Mouse (Mus musculus): Measurements from ENCODE around the gene Spem2. TPM values are rescaled to one million over a fixed set of nuclear protein-coding genes. Genes with fewer than 3 reads are reported as not detected.

Gene Spem2
- total and polyA plus RNA-seq, 3 experiments: not detected

DNA sequence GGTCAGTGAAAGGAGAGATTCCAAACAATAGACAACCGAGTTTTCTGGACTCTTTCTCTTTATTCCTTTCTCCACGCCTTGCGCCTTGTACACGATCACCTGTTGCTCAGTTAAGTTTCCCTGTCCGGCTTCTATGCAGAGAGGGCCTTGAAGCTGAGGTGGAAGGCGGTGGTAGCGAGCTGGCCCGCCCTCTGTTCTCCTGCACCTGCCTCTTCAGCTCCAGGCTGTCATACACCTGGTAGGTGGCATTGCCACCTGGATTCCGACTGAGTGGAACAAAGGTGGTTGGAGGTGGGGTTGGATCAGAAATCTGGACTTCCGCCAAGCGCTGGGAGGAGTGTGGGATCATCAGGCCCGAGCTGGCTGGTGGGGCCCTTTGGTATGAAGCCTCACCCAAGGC lies 1.7 kb downstream of the Spem2 start:
- peaks cover 80% of the 10 kb centered on the region for H3K27me3 ChIP-seq (replicated peaks)
- in situ Hi-C loops (cut with MboI; ENCODE audit: low pct_ligation_motif_present, low pct_unique_long_range_greater_than_20kb, low sequenced_read_pairs): no loop called here
- H3K27ac ChIP-seq (ENCODE audit: insufficient read depth, low read depth): no peak overlapping the region

DNA sequence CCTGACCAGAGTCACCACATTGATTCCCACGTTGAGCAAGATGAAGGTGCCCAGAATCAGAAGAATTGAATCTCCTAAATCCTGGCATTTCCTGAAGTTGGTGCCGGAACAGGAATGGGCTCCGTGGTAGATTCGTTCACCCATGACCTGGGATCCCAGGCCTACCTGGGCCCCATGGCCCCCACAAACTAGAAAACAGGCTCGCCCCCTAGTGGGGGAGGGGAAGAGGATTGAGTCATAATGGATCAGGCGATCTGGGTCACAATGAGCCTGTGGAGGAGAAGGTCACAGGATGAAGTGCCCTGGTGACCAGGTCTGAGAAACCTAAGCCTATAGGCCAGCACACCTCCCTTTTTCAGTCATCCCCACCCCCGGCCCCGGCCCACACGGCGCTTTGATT lies 3.1 kb downstream of the Spem2 start, which contains the start of gene Gm39566:
Gene Gm39566 (minus strand): TSS at position 144 of the 400 bp plus-strand sequence.
- Histone ChIP-seq H3K4me2 (ENCODE audit: insufficient read depth, low read depth, poor library complexity, severe bottlenecking) (no peak within 1 kb of the TSS), H3K36me3 (replicated peaks in 1 of 2; ENCODE audit: control insufficient read depth in 1 of 2, insufficient read depth in 1 of 2, low read length in 1 of 2) (no peaks in the 10 kb centered on the region), H3K4me1 (ENCODE audit: control insufficient read depth in 1 of 2, insufficient read depth in 2 of 2) (no peaks in the 10 kb centered on the region), H3K27me3 (replicated peaks) (peaks cover 80% of the 10 kb centered on the region), H3K27ac (ENCODE audit: insufficient read depth, low read depth) (no peak within 1 kb of the TSS), H3K9ac (ENCODE audit: insufficient read depth, low read depth) (no peak within 1 kb of the TSS), H3K4me3 (replicated peaks in 1 of 3; ENCODE audit: low read depth in 2 of 3, low read length in 2 of 3, poor library complexity in 1 of 3) (no peak within 1 kb of the TSS), H3K79me2 (replicated peaks; ENCODE audit: control insufficient read depth, extremely low read depth, insufficient read depth, poor library complexity, severe bottlenecking) (no peaks in the 10 kb centered on the region), H3K9me3 (replicated peaks; ENCODE audit: low read length) (peaks cover 9% of the 10 kb centered on the region)
- dilution Hi-C loops (cut with MboI; ENCODE audit: extremely low pct_ligation_motif_present, extremely low pct_unique_long_range_greater_than_20kb, low sequenced_read_pairs) (no loop called here), in situ Hi-C loops (cut with MboI; ENCODE audit: low pct_ligation_motif_present, low pct_unique_long_range_greater_than_20kb, low sequenced_read_pairs) (no loop called here)
- peak; percentile 29; the same call in 1 of the 2 replicates for TF ChIP-seq SMC3 (IDR thresholded peaks at IDR 0.05; ENCODE audit: low read depth, low read length)
- peak in 1 of 2 experiments; percentile 47; a peak in 2 of 4 replicates for TF ChIP-seq CTCF (conservative IDR thresholded peaks at IDR 0.05 in 1 of 2, IDR thresholded peaks at IDR 0.05 in 1 of 2; ENCODE audit: low read depth in 2 of 2, low read length in 2 of 2)
- no peak for TF ChIP-seq ELF1 (IDR thresholded peaks at IDR 0.05; ENCODE audit: low read depth, low read length)
- no peak for TF ChIP-seq USF1 (IDR thresholded peaks at IDR 0.05; ENCODE audit: low read depth, low read length)
- peak; percentile 7 for TF ChIP-seq RAD21 (IDR thresholded peaks at IDR 0.05; ENCODE audit: low read depth, low read length)
- DNase-seq (ENCODE audit: extremely low read depth): no peak

More for the DNA sequence above, 1.7 kb downstream of the Spem2 start:
- H3K4me2 ChIP-seq (ENCODE audit: insufficient read depth, low read depth, poor library complexity, severe bottlenecking): no peak overlapping the region
- no peaks in the 10 kb centered on the region for H3K79me2 ChIP-seq (replicated peaks; ENCODE audit: control insufficient read depth, extremely low read depth, insufficient read depth, poor library complexity, severe bottlenecking)
- H3K4me3 ChIP-seq (replicated peaks in 1 of 3; ENCODE audit: low read depth in 2 of 3, low read length in 2 of 3, poor library complexity in 1 of 3): no peak overlapping the region
- dilution Hi-C loops (cut with MboI; ENCODE audit: extremely low pct_ligation_motif_present, extremely low pct_unique_long_range_greater_than_20kb, low sequenced_read_pairs): no loop called here
- no peak overlapping the region for H3K9ac ChIP-seq (ENCODE audit: insufficient read depth, low read depth)
- no peaks in the 10 kb centered on the region for H3K36me3 ChIP-seq (replicated peaks in 1 of 2; ENCODE audit: control insufficient read depth in 1 of 2, insufficient read depth in 1 of 2, low read length in 1 of 2)
- no peaks in the 10 kb centered on the region for H3K4me1 ChIP-seq (ENCODE audit: control insufficient read depth in 1 of 2, insufficient read depth in 2 of 2)
- TF ChIP-seq JUN (IDR thresholded peaks at IDR 0.05; ENCODE audit: insufficient read depth, low read depth, low read length): no peak
- no peak for TF ChIP-seq E2F4 (IDR thresholded peaks at IDR 0.05; ENCODE audit: insufficient replicate concordance, low read depth, low read length)
- no peak for TF ChIP-seq POLR2AphosphoS2 (IDR thresholded peaks at IDR 0.05; ENCODE audit: low read depth, low read length)
- no peak for TF ChIP-seq EP300 (IDR thresholded peaks at IDR 0.05; ENCODE audit: low read length)
- TF ChIP-seq NELFE (IDR thresholded peaks at IDR 0.05; ENCODE audit: low read depth, low read length): no peak
- TF ChIP-seq ETS1 (conservative IDR thresholded peaks at IDR 0.05; ENCODE audit: low read depth, low read length): no peak
- TF ChIP-seq ZKSCAN1 (IDR thresholded peaks at IDR 0.05; ENCODE audit: borderline replicate concordance, low read depth, low read length): no peak
- no peak for TF ChIP-seq CHD1 (IDR thresholded peaks at IDR 0.05; ENCODE audit: low read depth, low read length)
- no peak for TF ChIP-seq USF2 (conservative IDR thresholded peaks at IDR 0.05; ENCODE audit: low read depth, low read length)
- TF ChIP-seq JUND (conservative IDR thresholded peaks at IDR 0.05; ENCODE audit: low read depth, low read length): no peak
- TF ChIP-seq SIN3A (IDR thresholded peaks at IDR 0.05; ENCODE audit: low read length): no peak
- no peak for TF ChIP-seq POLR2A (IDR thresholded peaks at IDR 0.05; ENCODE audit: low read depth, low read length)
- TF ChIP-seq MYC (IDR thresholded peaks at IDR 0.05; ENCODE audit: low read depth, low read length): no peak
- TF ChIP-seq MXI1 (IDR thresholded peaks at IDR 0.05; ENCODE audit: low read depth, low read length): no peak
- no peak for TF ChIP-seq UBTF (IDR thresholded peaks at IDR 0.05; ENCODE audit: low read depth, low read length)
- no peak for TF ChIP-seq PAX5 (IDR thresholded peaks at IDR 0.05; ENCODE audit: low read length)
- DNase-seq (ENCODE audit: extremely low read depth): no peak
- H3K9me3 ChIP-seq (replicated peaks; ENCODE audit: low read length): no peaks in the 10 kb centered on the region

Measured in CH12.LX (cell line).